In the genomic region with DNA sequence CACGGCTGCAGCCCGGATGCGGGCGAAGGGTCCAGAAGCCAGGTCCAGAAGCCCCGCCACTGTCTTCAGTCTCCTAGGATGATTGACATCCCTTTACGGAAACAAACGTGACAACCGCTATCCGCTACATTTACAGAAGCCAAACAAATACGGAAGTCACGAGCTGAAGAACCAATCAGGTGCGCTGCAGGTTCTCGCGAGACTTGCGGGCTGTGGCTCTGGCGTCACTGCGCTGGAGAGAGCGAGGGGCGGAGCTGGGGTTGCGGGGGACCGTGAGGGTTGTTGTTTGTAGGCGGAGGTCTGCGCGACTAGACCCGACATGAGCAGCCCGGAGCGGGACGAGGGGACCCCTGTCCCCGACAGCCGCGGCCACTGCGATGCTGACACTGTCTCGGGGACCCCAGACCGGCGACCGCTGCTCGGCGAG, we compare ENCODE assay signal across 8 mouse cellular contexts. TPM values are rescaled to one million over a fixed set of nuclear protein-coding genes. Genes with fewer than 3 reads are reported as not detected.
A peak's percentile ranks its signal among the peaks of the same experiment; 100 is the strongest.
DNase-seq lines count a peak whose midpoint lies in the region; ATAC-seq lines count a peak whose summit lies in the region.

A gene (plus strand): TSS at position 229 of the 427 bp plus-strand sequence.

- peaks cover 18% of the 10 kb centered on the region for H3K4me1 ChIP-seq in intestine, embryonic 14.5 days (replicated peaks; ENCODE audit: control insufficient read depth, insufficient read depth, low read length)

- H3K27me3 ChIP-seq in intestine, embryonic 14.5 days (replicated peaks; ENCODE audit: control insufficient read depth, insufficient read depth, low read length): no peaks in the 10 kb centered on the region

- DNase-seq in adrenal gland, adult 18-20 months (ENCODE audit: low spot score in 2 of 2): peak; percentile 96 to 98
- DNase-seq in embryo, embryonic 11 days: peak; percentile 98
- peak; percentile 95 for DNase-seq in gastrocnemius, postnatal 25 days
- DNase-seq in intestine, embryonic 14.5 days (ENCODE audit: low spot score): peak; percentile 95
- peak; percentile 98 for DNase-seq in left cerebral cortex, postnatal 14 days (ENCODE audit: low spot score in 2 of 2)
- peak; percentile 98 for DNase-seq in mesoderm, embryonic 11.5 days (ENCODE audit: low read depth, low spot score)
- DNase-seq in right cerebral cortex, postnatal 36 days (ENCODE audit: low spot score in 2 of 2): peak; percentile 97 to 98
- DNase-seq in yolk sac, embryonic 10.5 days (ENCODE audit: low spot score): peak; percentile 95

- peak within 1 kb of the TSS; percentile 91 for H3K4me2 ChIP-seq in intestine, embryonic 14.5 days (ENCODE audit: low read length)

- H3K27ac ChIP-seq in intestine, embryonic 14.5 days (ENCODE audit: low read depth): peak within 1 kb of the TSS; percentile 75

- peak within 1 kb of the TSS; percentile 88 for H3K9ac ChIP-seq in intestine, embryonic 14.5 days (ENCODE audit: low read length)

- H3K9me3 ChIP-seq in intestine, embryonic 14.5 days (ENCODE audit: control insufficient read depth, low read length): no peaks in the 10 kb centered on the region

- peak; percentile 97 for ATAC-seq in intestine, embryonic 14.5 days (replicated peaks; ENCODE audit: low FRiP score, low TSS enrichment, low read depth)

- under 1% methylated on average over 38 of the region's 38 CpGs for WGBS in intestine, embryonic 14.5 days

- peak within 1 kb of the TSS; percentile 99 for H3K4me3 ChIP-seq in intestine, embryonic 14.5 days (ENCODE audit: low read depth, low read length)

- intact Hi-C loops in left cerebral cortex, postnatal 14 days (cut with DNase I): loop anchor here (2.0 to 5.0 kb wide), 5 partner anchors 15 to 263 kb away; a partner anchor contains a TSS

- H3K36me3 ChIP-seq in intestine, embryonic 14.5 days (ENCODE audit: control insufficient read depth, insufficient read depth, low read length): peaks cover 4% of the 10 kb centered on the region; the same call in 1 of the 2 replicates

RNA-seq across cellular contexts. Expression of the gene that starts here (rescaled TPM):
- total RNA-seq in adrenal gland, adult 18-20 months (2021): 10 to 100 TPM; 60.8 to 65.3 TPM
- 10 to 100 TPM; 45.0 to 47.0 TPM for total RNA-seq in gastrocnemius, postnatal 25 days (2021)
- polyA plus RNA-seq in intestine, embryonic 14.5 days (2014; fragmentation: Nextera tagmentation; extraction: Ambion mirVana): 41.1 and 48.3 TPM in 2 replicates
- total RNA-seq in left cerebral cortex, postnatal 14 days (2021): 100 to 1,000 TPM; 122 to 124 TPM

Comparison
In these comparisons a context has a peak if more than half of its experiments do, and no peak if none do; other contexts are left out.
1. Peak in every context shown above with its lines: DNase-seq, ATAC-seq, H3K4me3 ChIP-seq and H3K27ac ChIP-seq.